Mouse (Mus musculus) layer of hippocampus, postnatal 14 days (tissue): ENCODE data around the gene Clic1. TPM values are rescaled to one million over a fixed set of nuclear protein-coding genes. Genes with fewer than 3 reads are reported as not detected.

Experiments used
- DNase-seq, 2 experiments: peaks; one replicate each; pipeline ENCODE4 v3.0.0; 2021 to 2022; ENCODE audit warnings: low spot score in 2 of 2, mixed read lengths in 1 of 2
- total RNA-seq, 2 experiments: library from RNA; stranded (reverse); gene quantifications; 2 replicates each; pipeline ENCODE4 v1.2.3; 2021

Clic1 gene
- total RNA-seq, 2 experiments from 2014 or later, result 11.7 to 14.8 TPM

GRCm38 (mm10) chr17:35088825-35089644 is 39.3 kb downstream of the Clic1 start, which contains the start of gene Abhd16a:
Gene Abhd16a (plus strand): TSS chr17:35089263.
- DNase-seq, result peak; percentile 96 to 97

DNA sequence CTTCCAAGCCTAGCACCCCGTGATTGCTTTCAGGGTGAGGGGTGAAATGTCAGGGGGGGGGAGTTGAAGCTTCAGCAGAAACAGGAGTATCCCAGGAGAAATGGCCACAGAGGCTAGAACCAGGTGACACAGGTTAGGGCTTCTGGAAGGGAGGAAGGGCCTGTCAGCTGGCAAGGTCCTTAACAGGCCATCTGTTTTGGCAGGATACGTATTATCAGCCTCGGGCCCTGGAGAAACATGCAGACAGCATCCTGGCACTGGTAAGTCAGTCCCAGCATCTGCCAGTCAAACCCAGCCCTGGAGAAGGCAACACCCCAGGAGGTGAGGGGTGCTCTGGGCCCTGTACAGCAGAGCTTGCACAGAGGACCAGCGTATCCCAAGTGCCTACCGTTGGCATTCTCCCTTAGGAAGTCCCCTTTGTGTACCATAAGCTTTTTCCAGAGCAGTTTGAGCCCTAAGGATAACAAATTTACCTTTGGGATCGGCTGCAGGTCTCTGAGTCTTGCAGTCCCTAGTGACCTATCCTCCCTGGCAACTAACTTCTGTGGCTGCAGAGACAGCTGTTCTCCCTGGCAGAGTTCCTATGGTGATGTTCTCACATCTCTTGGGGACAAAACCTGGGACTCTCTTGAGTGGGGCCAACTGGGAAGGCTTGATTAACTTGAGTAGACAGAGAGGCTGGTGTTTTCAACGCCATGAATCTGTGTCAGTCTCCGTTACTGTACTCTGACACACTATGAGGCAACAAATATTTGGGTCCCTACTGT is 40.6 kb downstream of the Clic1 start:
- DNase-seq, result peak in 1 of 2 experiments; percentile 27

GRCm38 (mm10) chr17:35092403-35093198 is 42.8 kb downstream of the Clic1 start:
- no peak for DNase-seq

- DNase-seq, result no peak
Observed at GRCm38 (mm10) chr17:35094475-35095365, 45.0 kb downstream of the Clic1 start.

- DNase-seq, result no peak
Observed at GRCm38 (mm10) chr17:35096597-35096996, 46.8 kb downstream of the Clic1 start.

GRCm38 (mm10) chr17:35097164-35097655 is 47.4 kb downstream of the Clic1 start:
- no peak for DNase-seq

DNA sequence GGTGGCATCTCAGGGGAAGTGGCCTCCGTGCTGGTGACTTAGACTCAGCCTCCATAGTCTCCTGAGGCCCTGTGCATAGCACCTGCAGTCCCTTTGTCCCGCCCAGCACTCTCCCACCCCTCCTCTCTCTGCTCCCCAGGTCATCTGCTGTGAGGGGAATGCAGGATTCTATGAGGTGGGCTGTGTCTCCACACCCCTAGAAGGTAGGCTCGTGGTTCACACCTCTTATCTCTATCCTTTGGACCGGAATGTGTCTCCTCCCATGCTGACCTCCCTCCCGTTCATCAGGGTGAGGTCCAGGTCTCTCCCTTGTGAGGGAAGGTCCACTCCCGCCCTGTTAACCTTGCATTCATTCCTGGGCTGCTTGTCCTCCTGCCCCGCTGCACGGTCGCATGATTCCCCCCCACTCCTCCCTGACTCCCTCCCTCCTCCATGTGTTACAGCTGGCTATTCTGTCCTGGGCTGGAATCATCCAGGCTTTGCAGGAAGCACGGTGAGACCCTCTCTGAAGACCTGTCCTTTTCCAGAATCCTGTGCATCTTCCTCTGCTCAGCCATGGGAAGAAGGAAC is 50.5 kb downstream of the Clic1 start:
- DNase-seq, result no peak

DNA sequence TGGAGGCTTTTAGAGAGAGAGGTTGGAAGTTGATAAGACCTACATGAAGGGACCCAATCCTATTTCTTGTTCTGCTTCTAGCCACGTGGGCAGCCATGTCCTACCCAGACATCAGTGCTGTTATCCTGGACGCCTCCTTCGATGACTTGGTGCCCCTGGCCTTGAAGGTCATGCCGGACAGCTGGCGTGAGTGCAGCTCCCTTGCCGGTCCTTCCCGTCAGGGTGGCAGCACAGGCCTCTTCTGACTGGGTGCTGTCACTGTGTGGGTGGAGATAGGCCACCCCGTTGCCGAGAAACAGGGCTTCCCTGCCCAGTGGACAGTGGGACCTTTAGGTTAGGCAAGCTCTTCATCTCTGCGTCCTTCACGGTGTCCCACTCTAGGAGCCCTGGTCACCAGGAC is 51.4 kb downstream of the Clic1 start:
- DNase-seq, result no peak

DNA sequence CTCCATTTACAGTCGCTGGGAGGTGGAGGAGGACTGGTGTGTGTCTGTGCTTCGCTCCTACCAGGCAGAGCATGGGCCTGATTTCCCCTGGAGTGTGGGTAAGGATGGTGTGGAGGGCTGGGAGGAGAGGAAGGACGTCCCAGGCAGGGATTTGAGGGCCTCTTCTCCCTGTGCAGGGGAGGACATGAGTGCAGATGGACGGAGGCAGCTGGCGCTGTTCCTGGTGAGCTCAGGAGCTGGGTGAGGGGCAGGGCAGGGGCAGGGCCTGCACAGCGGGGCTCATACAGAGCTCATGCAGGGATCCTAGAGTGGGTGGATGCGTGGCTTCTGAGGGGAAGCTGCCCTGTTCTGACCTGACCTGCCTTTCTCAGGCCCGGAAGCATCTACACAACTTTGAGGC is 52.5 kb downstream of the Clic1 start:
- DNase-seq, result no peak

- DNase-seq, result no peak
Observed at GRCm38 (mm10) chr17:35103221-35103690, 53.5 kb downstream of the Clic1 start.

DNA sequence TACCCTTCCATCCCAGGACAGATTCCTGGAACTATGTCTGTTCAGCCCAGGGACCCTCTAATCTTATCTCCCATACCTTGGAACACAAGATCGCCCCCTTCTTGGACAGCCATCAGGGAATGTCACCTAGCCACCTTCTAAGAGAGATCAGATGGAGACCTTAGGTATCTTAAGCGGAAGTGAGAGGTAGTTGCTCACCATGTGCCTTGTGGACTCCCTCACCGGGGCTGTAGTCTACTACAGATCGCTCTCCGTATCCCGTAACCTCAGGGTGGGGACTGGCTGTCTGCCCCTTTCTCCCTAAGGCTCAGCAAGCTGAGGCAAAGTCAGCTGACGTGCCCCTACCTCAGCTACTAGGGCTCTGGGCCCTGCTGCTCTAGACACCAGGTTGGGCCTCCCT is 54.3 kb downstream of the Clic1 start:
- no peak for DNase-seq

DNA sequence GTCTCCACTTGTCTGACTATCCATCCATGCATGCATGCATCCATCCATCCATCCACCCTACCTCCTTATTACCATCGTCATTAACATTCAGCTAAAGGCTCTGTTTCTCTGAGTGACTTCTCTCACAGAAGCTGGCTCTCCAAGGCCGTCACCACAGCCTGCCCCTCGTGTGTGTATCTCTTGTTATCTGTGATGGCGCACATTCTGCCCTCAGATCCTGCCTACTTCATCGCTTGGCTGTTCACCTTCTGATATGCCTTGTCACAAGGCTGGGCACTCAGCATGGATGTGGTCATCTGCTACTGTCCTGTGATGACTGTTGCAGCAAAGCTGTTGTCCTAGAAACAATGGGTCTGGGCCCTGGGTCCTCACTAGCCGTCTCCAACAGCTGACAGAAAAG is 55.0 kb downstream of the Clic1 start:
- DNase-seq, result no peak

GRCm38 (mm10) chr17:35105740-35106389 is 56.1 kb downstream of the Clic1 start:
- DNase-seq, result no peak

DNA sequence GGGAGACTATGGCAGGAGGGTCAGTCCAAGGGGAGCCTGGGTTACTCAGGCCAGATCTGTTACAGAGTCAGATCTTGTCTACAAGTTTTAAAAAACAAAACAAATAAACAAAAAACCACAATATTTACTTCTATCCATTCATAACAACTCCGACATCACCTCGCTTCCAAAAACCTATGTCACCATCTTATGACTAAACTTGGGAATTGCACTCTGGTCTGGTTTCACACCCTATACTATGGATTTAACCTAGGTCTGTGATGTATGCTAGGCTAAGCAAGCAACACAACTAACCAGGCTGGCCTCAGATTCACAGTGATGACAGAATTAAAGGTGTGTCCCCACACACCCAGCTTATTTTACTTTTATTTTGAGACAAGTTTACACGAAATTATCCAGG is 56.8 kb downstream of the Clic1 start:
- no peak for DNase-seq

- no peak for DNase-seq
Observed at GRCm38 (mm10) chr17:35108097-35108496, 58.3 kb downstream of the Clic1 start, which contains the start of gene Ly6g5c. Gene Ly6g5c (plus strand): TSS chr17:35108279.
